Mouse (Mus musculus): ENCODE results near the gene Epx. TPM values are rescaled to one million over a fixed set of nuclear protein-coding genes. Genes with fewer than 3 reads are reported as not detected.

Epx gene
- total RNA-seq, 1 experiment = 0.31 TPM

DNA sequence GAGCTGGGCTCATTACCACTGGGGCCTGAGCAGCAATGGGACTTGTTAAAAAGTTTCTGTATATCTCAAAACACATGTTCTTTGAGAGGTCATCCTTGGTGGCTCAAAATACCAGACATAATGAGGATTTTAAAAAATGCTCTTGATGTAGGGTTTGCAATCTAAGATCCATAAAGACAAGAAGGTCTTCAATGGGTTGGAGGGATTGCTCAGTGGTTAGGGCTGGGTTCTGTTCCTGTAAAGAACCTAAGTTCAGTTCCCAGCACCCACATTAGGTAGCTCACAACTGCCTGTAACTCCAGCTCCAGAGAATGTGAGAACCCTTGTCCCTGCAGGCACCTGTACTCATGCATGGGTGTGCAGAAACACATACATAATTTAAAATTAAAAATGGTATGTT is 22.0 kb upstream of the Epx start, which contains the start of gene Olfr463:
Olfr463 (minus strand) TSS at position 101 of the 400 bp plus-strand sequence.
- TF ChIP-seq ZC3H11A (IDR thresholded peaks at IDR 0.05; ENCODE audit: borderline replicate concordance, low read depth, low read length) (no peak), MAFK (IDR thresholded peaks at IDR 0.05; ENCODE audit: insufficient read depth, low read depth, low read length) (no peak), HCFC1 (IDR thresholded peaks at IDR 0.05; ENCODE audit: borderline replicate concordance, insufficient read depth, low read length) (no peak), ZNF384 (IDR thresholded peaks at IDR 0.05; ENCODE audit: low read depth, low read length) (no peak), CHD2 (IDR thresholded peaks at IDR 0.05; ENCODE audit: low read depth, low read length) (no peak)
- Histone ChIP-seq H3K36me3 (ENCODE audit: control insufficient read depth, insufficient read depth, low read length, poor library complexity, severe bottlenecking) (no peaks in the 10 kb centered on the region), H3K4me3 (ENCODE audit: insufficient read depth in 1 of 2, low read depth in 1 of 2, low read length in 2 of 2, poor library complexity in 1 of 2, severe bottlenecking in 1 of 2) (no peak within 1 kb of the TSS), H3K9me3 (ENCODE audit: control insufficient read depth, insufficient read depth, low read depth, low read length) (no peaks in the 10 kb centered on the region), H3K27ac (ENCODE audit: insufficient read depth, low read depth, low read length, poor library complexity, severe bottlenecking) (no peak within 1 kb of the TSS), H3K4me1 (ENCODE audit: control insufficient read depth in 2 of 2, insufficient read depth in 2 of 2, low read length in 2 of 2, poor library complexity in 1 of 2) (no peaks in the 10 kb centered on the region), H3K9ac (ENCODE audit: insufficient read depth, low read depth, low read length, poor library complexity, severe bottlenecking) (no peak within 1 kb of the TSS)
- in situ Hi-C loops (cut with MboI; ENCODE audit: low sequenced_read_pairs in 2 of 2, unreplicated experiment in 2 of 2) = no loop called here
- DNase-seq (ENCODE audit: low read depth, low spot score) = no peak

DNA sequence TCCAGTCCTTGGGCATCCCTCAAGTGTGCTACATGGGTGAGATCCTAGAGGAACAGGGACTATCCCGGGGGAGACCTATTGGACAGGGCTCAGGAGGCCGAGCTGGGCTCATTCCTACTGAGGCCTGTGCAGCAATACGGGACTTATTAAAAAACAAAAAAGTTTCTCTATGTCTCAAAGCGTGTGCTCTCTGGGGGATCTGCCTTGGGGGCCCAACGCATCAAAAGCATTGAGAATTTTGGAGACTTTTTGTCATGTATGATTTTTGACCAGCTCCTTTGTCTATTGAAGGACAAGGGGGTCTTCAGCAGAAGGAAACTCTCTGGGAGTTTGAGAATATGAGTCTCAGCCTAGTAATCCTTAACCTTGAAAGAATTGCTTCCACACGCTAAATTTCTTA is 16.8 kb upstream of the Epx start, which contains the start of gene Olfr462:
Olfr462 (minus strand) TSS at position 101 of the 400 bp plus-strand sequence.
- no peak within 1 kb of the TSS for H3K9ac ChIP-seq (ENCODE audit: insufficient read depth, low read depth, low read length, poor library complexity, severe bottlenecking)
- H3K9me3 ChIP-seq (ENCODE audit: control insufficient read depth, insufficient read depth, low read depth, low read length) = no peaks in the 10 kb centered on the region
- H3K4me3 ChIP-seq (ENCODE audit: insufficient read depth in 1 of 2, low read depth in 1 of 2, low read length in 2 of 2, poor library complexity in 1 of 2, severe bottlenecking in 1 of 2) = no peak within 1 kb of the TSS
- DNase-seq (ENCODE audit: low read depth, low spot score) = no peak
- no peak within 1 kb of the TSS for H3K27ac ChIP-seq (ENCODE audit: insufficient read depth, low read depth, low read length, poor library complexity, severe bottlenecking)
- no peaks in the 10 kb centered on the region for H3K36me3 ChIP-seq (ENCODE audit: control insufficient read depth, insufficient read depth, low read length, poor library complexity, severe bottlenecking)
- H3K4me1 ChIP-seq (ENCODE audit: control insufficient read depth in 2 of 2, insufficient read depth in 2 of 2, low read length in 2 of 2, poor library complexity in 1 of 2) = no peaks in the 10 kb centered on the region
- TF ChIP-seq MAFK (IDR thresholded peaks at IDR 0.05; ENCODE audit: insufficient read depth, low read depth, low read length) (no peak), ZNF384 (IDR thresholded peaks at IDR 0.05; ENCODE audit: low read depth, low read length) (no peak), HCFC1 (IDR thresholded peaks at IDR 0.05; ENCODE audit: borderline replicate concordance, insufficient read depth, low read length) (no peak), CHD2 (IDR thresholded peaks at IDR 0.05; ENCODE audit: low read depth, low read length) (no peak), ZC3H11A (IDR thresholded peaks at IDR 0.05; ENCODE audit: borderline replicate concordance, low read depth, low read length) (no peak)
- in situ Hi-C loops (cut with MboI; ENCODE audit: low sequenced_read_pairs in 2 of 2, unreplicated experiment in 2 of 2) = no loop called here

DNA sequence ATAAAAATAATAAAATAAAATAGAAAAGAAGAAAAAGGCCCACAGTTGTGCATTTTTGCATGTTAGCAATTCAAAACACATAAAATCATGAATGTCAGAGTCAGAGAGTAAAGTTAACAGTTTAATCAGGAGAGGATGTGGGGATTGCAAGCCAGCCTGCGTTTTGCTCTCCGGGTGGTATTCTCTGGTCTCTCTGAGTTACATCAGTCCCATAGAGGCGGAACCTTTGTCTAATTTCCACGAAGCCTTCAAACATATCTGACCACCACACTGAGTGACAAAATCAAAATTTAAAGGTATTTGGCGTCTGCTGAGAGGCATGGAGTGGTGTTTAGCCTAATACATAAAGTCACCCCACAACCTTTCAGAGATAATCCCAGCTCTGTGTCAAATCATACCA is 9.5 kb upstream of the Epx start:
- Histone ChIP-seq H3K36me3 (ENCODE audit: control insufficient read depth, insufficient read depth, low read length, poor library complexity, severe bottlenecking) (no peaks in the 10 kb centered on the region), H3K4me1 (ENCODE audit: control insufficient read depth in 2 of 2, insufficient read depth in 2 of 2, low read length in 2 of 2, poor library complexity in 1 of 2) (no peaks in the 10 kb centered on the region), H3K27ac (ENCODE audit: insufficient read depth, low read depth, low read length, poor library complexity, severe bottlenecking) (no peak overlapping the region), H3K9me3 (ENCODE audit: control insufficient read depth, insufficient read depth, low read depth, low read length) (no peaks in the 10 kb centered on the region), H3K4me3 (ENCODE audit: insufficient read depth in 1 of 2, low read depth in 1 of 2, low read length in 2 of 2, poor library complexity in 1 of 2, severe bottlenecking in 1 of 2) (no peak overlapping the region), H3K9ac (ENCODE audit: insufficient read depth, low read depth, low read length, poor library complexity, severe bottlenecking) (no peak overlapping the region)
- TF ChIP-seq ZNF384 (IDR thresholded peaks at IDR 0.05; ENCODE audit: low read depth, low read length) (no peak), ZC3H11A (IDR thresholded peaks at IDR 0.05; ENCODE audit: borderline replicate concordance, low read depth, low read length) (no peak), HCFC1 (IDR thresholded peaks at IDR 0.05; ENCODE audit: borderline replicate concordance, insufficient read depth, low read length) (no peak), MAFK (IDR thresholded peaks at IDR 0.05; ENCODE audit: insufficient read depth, low read depth, low read length) (no peak), CHD2 (IDR thresholded peaks at IDR 0.05; ENCODE audit: low read depth, low read length) (no peak)
- no peak for DNase-seq (ENCODE audit: low read depth, low spot score)
- in situ Hi-C loops (cut with MboI; ENCODE audit: low sequenced_read_pairs in 2 of 2, unreplicated experiment in 2 of 2) = no loop called here

DNA sequence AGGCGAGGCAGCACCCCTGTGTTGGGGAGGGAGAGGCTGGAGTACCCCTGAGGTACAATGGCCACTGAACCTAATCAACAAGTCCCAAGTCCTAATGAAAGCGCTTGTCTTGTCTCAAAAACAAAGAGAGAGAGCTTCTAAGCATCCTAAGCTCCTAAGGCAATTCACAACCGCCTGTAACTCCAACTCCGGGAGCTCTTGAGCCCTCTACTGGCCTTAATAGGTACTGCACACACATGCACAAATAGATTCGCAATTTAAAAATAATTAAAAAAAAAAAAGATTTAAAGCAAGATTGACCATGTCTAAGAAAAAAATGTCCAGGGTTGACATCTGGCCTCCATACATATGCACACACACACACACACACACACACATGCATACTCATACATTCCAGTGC is 8.2 kb upstream of the Epx start:
- Histone ChIP-seq H3K27ac (ENCODE audit: insufficient read depth, low read depth, low read length, poor library complexity, severe bottlenecking) (no peak overlapping the region), H3K36me3 (ENCODE audit: control insufficient read depth, insufficient read depth, low read length, poor library complexity, severe bottlenecking) (no peaks in the 10 kb centered on the region), H3K4me3 (ENCODE audit: insufficient read depth in 1 of 2, low read depth in 1 of 2, low read length in 2 of 2, poor library complexity in 1 of 2, severe bottlenecking in 1 of 2) (no peak overlapping the region), H3K4me1 (ENCODE audit: control insufficient read depth in 2 of 2, insufficient read depth in 2 of 2, low read length in 2 of 2, poor library complexity in 1 of 2) (no peaks in the 10 kb centered on the region), H3K9me3 (ENCODE audit: control insufficient read depth, insufficient read depth, low read depth, low read length) (no peaks in the 10 kb centered on the region), H3K9ac (ENCODE audit: insufficient read depth, low read depth, low read length, poor library complexity, severe bottlenecking) (no peak overlapping the region)
- peak; percentile 57 for DNase-seq (ENCODE audit: low read depth, low spot score)
- TF ChIP-seq CHD2 (IDR thresholded peaks at IDR 0.05; ENCODE audit: low read depth, low read length) (no peak), MAFK (IDR thresholded peaks at IDR 0.05; ENCODE audit: insufficient read depth, low read depth, low read length) (no peak), ZC3H11A (IDR thresholded peaks at IDR 0.05; ENCODE audit: borderline replicate concordance, low read depth, low read length) (0 out of 2 replicates have a peak, but pooled peaks have one; percentile 65), ZNF384 (IDR thresholded peaks at IDR 0.05; ENCODE audit: low read depth, low read length) (0 out of 2 replicates have a peak, but pooled peaks have one; percentile 35), HCFC1 (IDR thresholded peaks at IDR 0.05; ENCODE audit: borderline replicate concordance, insufficient read depth, low read length) (no peak)
- in situ Hi-C loops (cut with MboI; ENCODE audit: low sequenced_read_pairs in 2 of 2, unreplicated experiment in 2 of 2) = no loop called here

DNA sequence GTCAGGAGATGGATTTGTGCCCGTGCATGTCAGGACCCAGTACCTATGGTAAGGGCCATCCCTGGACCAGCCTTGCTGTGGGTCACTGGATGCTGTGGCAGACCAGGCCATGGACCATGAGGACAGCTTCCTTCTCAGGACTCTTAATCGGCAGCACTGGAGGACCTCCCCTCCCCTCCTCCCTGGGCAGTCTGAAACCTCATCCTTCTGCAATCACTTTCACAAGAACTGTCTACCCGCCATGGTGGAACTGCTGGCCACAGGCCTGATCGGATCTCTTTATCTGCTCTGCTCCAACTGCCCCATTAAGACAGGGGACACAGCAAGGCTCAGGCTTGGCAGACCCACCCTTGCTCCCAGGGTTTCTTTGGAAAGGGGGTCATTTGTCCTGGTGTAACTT is 6.4 kb upstream of the Epx start:
- TF ChIP-seq ZC3H11A (IDR thresholded peaks at IDR 0.05; ENCODE audit: borderline replicate concordance, low read depth, low read length) = no peak
- TF ChIP-seq CHD2 (IDR thresholded peaks at IDR 0.05; ENCODE audit: low read depth, low read length) = no peak
- TF ChIP-seq HCFC1 (IDR thresholded peaks at IDR 0.05; ENCODE audit: borderline replicate concordance, insufficient read depth, low read length) = no peak
- TF ChIP-seq MAFK (IDR thresholded peaks at IDR 0.05; ENCODE audit: insufficient read depth, low read depth, low read length) = no peak
- TF ChIP-seq ZNF384 (IDR thresholded peaks at IDR 0.05; ENCODE audit: low read depth, low read length) = no peak
- in situ Hi-C loops (cut with MboI; ENCODE audit: low sequenced_read_pairs in 2 of 2, unreplicated experiment in 2 of 2) = no loop called here
- H3K9ac ChIP-seq (ENCODE audit: insufficient read depth, low read depth, low read length, poor library complexity, severe bottlenecking) = no peak overlapping the region
- H3K27ac ChIP-seq (ENCODE audit: insufficient read depth, low read depth, low read length, poor library complexity, severe bottlenecking) = no peak overlapping the region
- no peaks in the 10 kb centered on the region for H3K9me3 ChIP-seq (ENCODE audit: control insufficient read depth, insufficient read depth, low read depth, low read length)
- no peak for DNase-seq (ENCODE audit: low read depth, low spot score)
- no peak overlapping the region for H3K4me3 ChIP-seq (ENCODE audit: insufficient read depth in 1 of 2, low read depth in 1 of 2, low read length in 2 of 2, poor library complexity in 1 of 2, severe bottlenecking in 1 of 2)
- no peaks in the 10 kb centered on the region for H3K36me3 ChIP-seq (ENCODE audit: control insufficient read depth, insufficient read depth, low read length, poor library complexity, severe bottlenecking)
- no peaks in the 10 kb centered on the region for H3K4me1 ChIP-seq (ENCODE audit: control insufficient read depth in 2 of 2, insufficient read depth in 2 of 2, low read length in 2 of 2, poor library complexity in 1 of 2)

All from ES-E14 (cell line).